Mouse (Mus musculus) T-helper 2 cell (primary cell): ENCODE results near the gene Wwc2.

Source experiments
- in situ Hi-C: fragments of 300-600 bp; cut with MboI, MseI; formaldehyde crosslinking; loops from one replicate; pipeline ENCODE4 v1.15.1; 2025; ENCODE audit warnings: high pct_unique_total_duplicates

Gene Wwc2

GRCm38 (mm10) chr8:47989655-47990385, 904 bp downstream of the Wwc2 start:
- in situ Hi-C loops: no loop called here

- in situ Hi-C loops: no loop called here
Measured at GRCm38 (mm10) chr8:47989211-47989610, 1.5 kb downstream of the Wwc2 start.

- in situ Hi-C loops: no loop called here
Measured at GRCm38 (mm10) chr8:47988111-47988510, 2.6 kb downstream of the Wwc2 start.

- in situ Hi-C loops: no loop called here
Measured at GRCm38 (mm10) chr8:47985644-47986043, 5.1 kb downstream of the Wwc2 start.

DNA sequence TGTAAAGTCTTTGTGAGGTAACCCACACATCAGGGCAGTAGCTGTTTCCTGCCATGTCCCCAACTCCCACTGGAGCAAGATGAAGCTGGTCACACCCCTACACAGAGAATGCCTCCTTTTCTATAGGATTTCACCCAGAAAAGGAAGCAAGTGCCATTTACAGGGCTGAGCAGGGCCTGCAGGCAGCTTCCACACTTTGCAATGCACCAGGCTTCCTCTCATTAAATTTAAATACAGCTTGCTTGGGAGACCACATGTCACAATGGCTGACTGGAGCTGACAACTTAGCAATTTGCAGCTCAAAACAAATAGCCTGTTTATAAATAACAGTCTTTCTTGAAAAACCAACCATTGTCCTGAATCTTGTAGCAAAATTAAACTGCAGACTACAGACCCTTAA, 5.5 kb downstream of the Wwc2 start:
- in situ Hi-C loops: no loop called here

DNA sequence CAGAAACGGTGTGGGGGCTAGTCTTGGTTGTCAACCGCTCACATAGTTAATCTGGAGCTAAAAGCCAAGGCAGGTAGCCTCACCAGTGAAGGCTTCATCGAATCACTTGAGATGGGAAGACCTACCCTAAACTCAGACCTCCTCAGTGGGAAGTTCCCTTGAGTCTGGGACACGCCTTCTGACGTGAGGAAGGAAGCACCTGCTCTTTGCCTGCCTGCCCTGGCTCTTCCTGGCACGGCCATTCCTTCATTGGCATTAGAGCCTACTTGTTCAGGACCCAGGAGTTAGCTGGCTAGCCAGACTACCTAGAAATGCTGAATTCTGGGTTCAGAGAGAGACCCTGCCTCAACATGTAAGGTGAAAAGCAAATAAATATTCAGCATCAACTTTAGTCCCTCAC, 9.6 kb downstream of the Wwc2 start:
- in situ Hi-C loops: no loop called here

DNA sequence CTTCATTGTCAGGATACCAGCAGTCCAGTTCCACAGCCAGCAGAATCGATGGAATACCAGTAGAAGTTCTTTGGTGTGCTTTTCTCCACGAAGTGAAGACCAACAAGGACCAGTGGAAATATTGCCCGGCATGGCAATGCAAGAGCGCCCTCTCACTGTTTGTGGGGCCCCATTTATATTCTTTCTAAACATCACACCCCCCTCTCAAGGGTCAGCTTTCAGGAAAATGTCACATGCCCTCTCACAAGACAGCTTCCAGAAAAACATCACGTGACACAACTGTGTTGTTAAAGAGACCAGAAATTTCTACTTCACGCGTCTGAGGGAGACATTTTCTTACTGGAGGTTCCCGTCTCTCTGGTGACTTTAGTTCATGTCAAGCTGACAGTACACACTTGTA, 10.8 kb downstream of the Wwc2 start:
- in situ Hi-C loops: no loop called here

DNA sequence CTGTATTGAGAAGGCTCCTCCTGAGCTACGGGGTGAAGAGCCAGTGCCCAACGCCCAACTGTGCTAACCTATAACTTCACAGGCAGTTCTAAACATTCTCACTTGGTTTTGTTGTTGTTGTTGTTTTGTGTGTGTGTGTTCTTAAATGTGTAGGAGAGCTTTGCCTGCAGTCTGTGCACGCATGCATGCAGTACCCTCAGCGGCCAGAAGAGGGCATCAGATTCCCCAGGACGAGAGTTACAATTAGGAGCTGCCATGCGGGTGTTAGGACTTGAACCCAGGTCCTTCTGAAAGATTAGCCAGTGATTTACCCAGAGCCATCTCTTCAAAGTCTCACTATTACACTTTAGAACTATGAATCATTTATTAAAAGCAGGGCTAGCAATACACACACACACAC, 12.0 kb downstream of the Wwc2 start:
- in situ Hi-C loops: no loop called here

DNA sequence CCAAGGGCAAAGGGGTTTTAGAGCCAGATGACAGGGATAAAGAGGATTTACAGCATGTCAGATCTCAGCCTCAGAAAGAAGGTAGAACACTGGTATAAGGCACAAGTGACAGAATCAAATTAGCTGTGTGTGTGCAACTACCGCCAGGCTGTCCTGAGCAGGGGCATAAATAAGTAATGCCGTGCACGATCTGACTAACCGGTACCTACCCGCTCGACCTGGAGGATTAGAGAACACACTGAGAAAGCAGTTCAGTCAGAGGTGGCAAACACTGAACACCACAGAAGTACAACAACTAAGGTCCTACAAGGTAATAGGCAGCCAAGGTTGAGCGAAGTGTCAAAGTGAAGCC, 15.8 kb downstream of the Wwc2 start:
- in situ Hi-C loops: no loop called here

DNA sequence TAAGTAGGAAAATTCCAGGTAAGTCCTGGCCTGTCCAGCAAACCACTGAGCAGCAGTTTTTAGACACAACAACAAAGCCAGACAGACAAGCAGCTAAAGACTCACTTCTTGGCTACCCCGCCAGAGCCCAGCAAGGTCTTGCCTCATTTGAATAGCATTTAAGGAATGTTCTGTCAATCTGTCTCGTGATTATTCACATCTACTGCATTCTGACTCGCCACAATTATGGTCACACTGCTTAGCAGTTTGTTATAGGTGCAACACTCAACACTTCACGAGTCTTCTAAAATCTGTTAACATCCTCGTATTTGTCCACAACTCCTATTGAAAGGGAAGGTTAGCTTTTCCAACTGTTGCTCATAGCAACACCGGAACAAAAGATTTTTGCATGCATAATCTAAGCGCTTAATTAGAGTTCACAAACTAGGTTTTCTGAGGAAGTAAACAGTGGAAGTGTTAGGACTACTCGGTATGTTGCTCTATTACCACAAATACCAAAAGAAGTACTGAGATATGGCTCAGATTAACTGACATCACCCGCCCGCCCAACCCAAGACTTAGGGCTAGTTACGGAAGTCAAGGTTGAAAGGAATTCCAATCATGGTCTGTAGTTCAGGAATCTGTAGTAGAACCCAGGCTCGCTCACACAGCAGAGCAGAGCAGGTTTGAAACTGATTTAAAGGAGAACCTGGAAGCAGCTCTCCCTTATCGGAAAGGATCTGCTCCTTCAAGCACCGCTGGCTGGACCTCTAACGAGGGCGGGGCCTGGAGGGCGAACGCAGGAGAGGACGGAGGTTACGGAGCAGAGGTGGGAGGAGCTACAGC, 16.4 kb downstream of the Wwc2 start:
- in situ Hi-C loops: no loop called here

- in situ Hi-C loops: no loop called here
Measured at GRCm38 (mm10) chr8:47971121-47971520, 19.6 kb downstream of the Wwc2 start.

GRCm38 (mm10) chr8:47970576-47970975, 20.1 kb downstream of the Wwc2 start:
- in situ Hi-C loops: no loop called here

DNA sequence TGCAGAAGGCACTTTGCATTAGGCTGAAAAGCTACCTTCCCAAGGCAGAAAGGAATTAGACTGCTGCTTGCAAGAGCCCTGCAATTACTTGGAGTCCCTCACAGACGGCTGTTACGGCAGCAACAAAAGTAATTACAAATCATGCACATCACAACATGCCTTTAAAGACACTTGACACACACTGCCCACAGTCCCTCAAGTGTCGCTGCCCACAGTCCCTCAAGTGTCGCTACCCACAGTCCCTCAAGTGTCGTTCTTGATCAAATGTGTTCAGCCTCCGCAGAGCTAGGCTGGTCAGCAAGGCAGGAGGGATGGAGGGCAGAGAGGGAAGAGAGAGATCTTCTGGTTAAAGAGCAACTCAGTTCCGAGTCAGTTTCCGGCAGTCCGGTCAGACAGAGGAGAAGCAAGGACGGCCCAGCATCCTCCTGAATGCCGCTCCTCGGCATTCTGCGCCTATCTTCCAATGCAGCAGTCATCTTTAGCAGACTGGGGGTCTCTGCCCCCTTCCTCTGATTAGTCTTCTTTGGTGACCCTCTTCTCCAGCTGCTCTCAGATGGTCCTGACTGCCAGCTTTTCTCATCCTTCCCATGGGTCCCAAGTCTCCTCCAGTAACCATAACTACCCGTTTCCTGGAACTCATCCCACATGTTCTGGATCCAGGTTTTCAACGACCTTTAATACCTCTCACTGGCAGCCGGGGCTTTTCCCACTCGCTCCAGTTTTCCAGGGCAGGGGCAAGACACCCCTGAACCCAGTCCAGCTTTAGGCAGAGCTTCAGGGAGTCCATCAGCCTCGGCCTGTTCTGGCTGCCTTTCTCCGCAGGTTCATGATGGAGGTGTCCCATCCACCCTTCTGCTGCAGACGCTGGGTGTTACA, 23.4 kb downstream of the Wwc2 start:
- in situ Hi-C loops: no loop called here

DNA sequence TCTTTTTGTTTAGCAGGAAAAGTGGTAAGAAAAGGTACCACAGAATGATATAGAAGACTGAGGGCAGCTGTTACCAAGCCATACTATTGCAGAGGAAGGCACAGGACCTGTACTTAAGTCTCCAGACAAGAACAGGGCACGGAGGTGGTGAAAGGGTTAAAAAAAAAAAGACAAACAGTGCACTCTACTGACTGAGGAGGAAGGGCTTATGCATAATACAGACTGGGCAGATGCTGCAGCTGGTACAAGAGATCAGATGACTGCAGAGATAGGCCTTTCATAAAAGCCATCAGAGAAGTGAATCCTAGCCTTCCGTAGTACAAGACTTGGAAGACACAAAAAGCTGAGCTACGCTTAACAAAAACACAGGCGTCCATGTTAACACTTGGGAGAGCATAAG, 28.2 kb downstream of the Wwc2 start:
- in situ Hi-C loops: no loop called here

GRCm38 (mm10) chr8:47962005-47962404, 28.7 kb downstream of the Wwc2 start:
- in situ Hi-C loops: no loop called here

DNA sequence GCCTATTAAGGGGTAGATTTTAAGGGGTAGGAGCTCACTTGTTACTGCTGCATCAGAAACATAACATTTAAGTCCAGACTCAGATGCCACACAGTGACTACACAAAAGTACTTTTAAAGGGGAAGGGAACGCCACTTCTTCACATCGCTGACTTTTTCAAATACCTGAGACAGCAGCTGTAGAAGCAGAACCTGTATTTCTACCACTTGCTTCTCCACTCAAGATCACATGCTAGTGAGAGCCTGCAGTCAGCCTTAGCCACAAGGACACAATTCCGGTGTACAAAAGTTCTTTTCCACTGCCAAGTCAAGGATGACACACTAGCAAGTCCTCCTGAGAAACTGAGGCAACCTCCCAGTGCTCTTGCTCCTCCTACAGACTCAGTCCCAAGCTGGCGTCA, 33.2 kb downstream of the Wwc2 start:
- in situ Hi-C loops: no loop called here

- in situ Hi-C loops: no loop called here
Measured at GRCm38 (mm10) chr8:47951380-47951932, 39.3 kb downstream of the Wwc2 start.

GRCm38 (mm10) chr8:47948836-47949235, 41.9 kb downstream of the Wwc2 start:
- in situ Hi-C loops: no loop called here

DNA sequence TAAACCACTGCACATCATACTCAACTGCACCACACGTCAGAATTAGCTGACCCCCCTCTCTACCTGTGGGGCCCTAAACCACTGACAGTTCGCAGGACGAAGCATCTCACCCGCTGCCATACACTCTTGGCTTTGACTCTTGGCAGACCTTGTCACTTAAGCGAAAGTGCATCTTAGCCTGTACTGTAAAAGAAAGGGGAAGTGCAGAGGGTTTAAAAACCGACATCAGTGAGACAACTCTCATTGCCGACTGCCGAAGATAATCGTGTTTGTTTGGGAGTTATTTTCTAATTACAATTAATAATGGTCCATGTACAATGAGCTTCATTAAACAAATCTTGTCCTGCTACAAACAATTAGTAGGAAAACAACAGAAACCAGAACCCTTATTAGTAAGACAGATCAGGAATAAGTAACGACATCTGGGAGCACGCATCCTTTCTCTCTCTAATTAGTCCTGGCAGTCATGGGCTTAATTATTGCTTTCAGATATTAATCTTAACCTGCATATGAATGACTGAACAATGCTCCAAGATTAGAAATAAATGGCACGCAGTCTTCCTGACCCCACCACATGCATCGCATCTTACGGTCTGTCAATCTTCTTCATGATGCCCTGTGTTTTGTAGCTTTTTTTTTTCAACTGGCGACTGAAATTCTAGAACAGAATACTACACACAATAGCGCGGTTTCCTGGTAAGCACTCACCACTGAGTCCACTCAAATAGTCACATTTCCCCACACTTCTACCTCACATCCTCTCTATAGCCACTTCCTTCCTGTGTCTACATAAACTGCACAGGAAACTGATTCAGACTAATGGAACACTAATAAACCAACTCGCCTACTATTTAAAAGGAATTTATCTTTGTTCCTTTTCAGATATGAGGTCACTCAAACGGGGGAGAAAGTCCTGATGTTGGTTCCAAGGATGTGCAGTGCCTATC, 42.8 kb downstream of the Wwc2 start:
- in situ Hi-C loops: no loop called here

DNA sequence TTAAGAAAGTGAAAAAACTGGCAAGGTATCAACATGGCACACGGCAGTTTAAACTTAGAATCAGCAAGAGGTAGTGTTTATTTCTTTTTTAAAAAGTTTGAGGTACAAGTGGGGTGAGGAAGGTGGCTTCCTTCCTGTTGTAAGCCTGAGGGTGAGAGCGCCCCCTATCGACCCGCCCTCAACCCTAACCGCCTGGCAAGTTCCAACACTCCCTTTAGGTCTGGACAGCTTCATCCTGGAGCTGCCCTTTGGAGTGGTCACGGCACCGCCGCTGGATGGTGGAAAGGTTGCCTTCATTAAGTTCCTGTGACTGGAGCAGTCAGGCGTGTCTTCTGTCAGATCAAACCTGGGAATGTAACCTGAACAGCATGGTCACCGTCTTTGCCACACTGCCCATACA, 47.7 kb downstream of the Wwc2 start:
- in situ Hi-C loops: no loop called here

DNA sequence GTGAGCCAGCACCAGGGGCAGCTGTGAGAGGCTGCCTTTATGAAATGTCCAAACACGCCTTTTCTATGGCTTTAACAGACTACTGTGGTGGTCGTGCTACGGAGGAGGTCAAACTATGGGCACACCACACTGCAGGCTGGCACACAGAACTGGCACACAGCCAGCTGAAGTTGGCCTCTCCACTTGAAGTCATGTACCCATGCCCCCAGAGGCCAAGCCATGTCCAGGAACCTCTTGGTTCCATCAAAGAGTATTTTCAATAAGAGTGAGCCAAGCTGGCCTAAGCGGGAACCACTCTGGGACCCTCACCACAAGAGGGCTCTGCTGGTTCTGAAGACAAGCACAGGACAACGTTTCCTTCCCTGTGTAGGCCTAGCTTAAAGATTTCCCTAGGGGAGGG, 49.7 kb downstream of the Wwc2 start:
- in situ Hi-C loops: no loop called here
